Mouse (Mus musculus): ENCODE data around the gene Abi2. TPM values are rescaled to one million over a fixed set of nuclear protein-coding genes. Genes with fewer than 3 reads are reported as not detected.
"Not testable (repeated sequence)": the region's sequence is repeated elsewhere in the genome, so short reads cannot be mapped to it uniquely, and the experiment has no call there.

Gene Abi2
- polyA plus RNA-seq, 1 experiment from 2014 or later: 50.0 TPM

DNA sequence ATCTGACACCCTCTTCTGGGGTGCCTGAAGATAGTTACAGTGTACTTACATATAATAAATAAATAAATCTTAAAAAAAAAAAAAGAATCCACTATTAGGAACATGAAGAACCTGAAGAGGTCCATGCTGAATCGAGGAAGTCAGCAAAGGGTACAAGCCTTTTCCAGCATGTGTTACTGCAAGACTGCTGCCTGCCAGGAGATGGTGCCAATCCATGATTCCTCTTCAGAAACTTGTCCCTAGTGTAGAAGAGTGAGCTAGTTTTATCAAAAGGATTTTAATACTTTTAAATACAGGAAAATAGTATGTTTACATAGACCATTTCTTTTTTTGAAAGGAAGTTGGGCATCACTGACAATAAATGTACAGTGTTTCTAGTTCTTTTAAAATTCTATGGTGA is 14.5 kb downstream of the Abi2 start:
- ATAC-seq (ENCODE audit: low FRiP score): no peak
- Histone ChIP-seq H3K4me2 (no peak overlapping the region), H3K4me1 (ENCODE audit: control insufficient read depth, insufficient read depth, low read length) (peaks cover 5% of the 10 kb centered on the region), H3K4me3 (ENCODE audit: low read depth, low read length) (no peak overlapping the region), H3K36me3 (ENCODE audit: control insufficient read depth, insufficient read depth, low read length) (no peaks in the 10 kb centered on the region), H3K9ac (ENCODE audit: low read length) (no peak overlapping the region), H3K9me3 (ENCODE audit: control insufficient read depth, low read length) (no peaks in the 10 kb centered on the region), H3K27ac (ENCODE audit: low read depth, low read length) (no peak overlapping the region), H3K27me3 (ENCODE audit: control insufficient read depth, insufficient read depth, low read length) (no peaks in the 10 kb centered on the region)
- 96% methylated on average over 1 of the region's 1 CpGs for WGBS
- no peak for DNase-seq (ENCODE audit: low spot score, missing footprints)

DNA sequence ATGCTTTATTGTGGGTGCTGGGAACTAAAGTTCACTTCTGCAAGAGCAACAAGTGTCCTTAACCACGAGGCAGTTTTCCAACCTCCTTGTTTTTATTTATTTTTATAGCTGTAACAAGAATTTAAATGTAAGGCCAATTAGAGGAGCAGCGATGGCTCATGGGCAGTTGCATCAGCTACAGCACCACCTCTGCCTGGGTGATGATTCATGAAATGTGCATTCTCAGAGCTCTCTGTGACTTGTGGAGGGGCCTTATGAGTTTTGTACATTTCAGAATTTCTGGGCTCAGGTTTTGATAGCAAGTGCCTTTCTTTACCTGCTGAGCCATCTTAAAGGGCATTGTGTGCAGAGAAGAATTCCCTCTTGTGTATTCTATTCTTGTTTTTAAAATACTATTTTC is 18.9 kb downstream of the Abi2 start:
- H3K36me3 ChIP-seq (ENCODE audit: control insufficient read depth, insufficient read depth, low read length): no peaks in the 10 kb centered on the region
- WGBS: 97% methylated on average over 2 of the region's 2 CpGs
- ATAC-seq (ENCODE audit: low FRiP score) (no peak), DNase-seq (ENCODE audit: low spot score, missing footprints) (peak; percentile 60)
- no peak overlapping the region for H3K4me2 ChIP-seq
- H3K9ac ChIP-seq (ENCODE audit: low read length): no peak overlapping the region
- H3K4me1 ChIP-seq (ENCODE audit: control insufficient read depth, insufficient read depth, low read length): peaks cover 5% of the 10 kb centered on the region
- no peaks in the 10 kb centered on the region for H3K27me3 ChIP-seq (ENCODE audit: control insufficient read depth, insufficient read depth, low read length)
- no peak overlapping the region for H3K4me3 ChIP-seq (ENCODE audit: low read depth, low read length)
- H3K27ac ChIP-seq (ENCODE audit: low read depth, low read length): no peak overlapping the region
- no peaks in the 10 kb centered on the region for H3K9me3 ChIP-seq (ENCODE audit: control insufficient read depth, low read length)

DNA sequence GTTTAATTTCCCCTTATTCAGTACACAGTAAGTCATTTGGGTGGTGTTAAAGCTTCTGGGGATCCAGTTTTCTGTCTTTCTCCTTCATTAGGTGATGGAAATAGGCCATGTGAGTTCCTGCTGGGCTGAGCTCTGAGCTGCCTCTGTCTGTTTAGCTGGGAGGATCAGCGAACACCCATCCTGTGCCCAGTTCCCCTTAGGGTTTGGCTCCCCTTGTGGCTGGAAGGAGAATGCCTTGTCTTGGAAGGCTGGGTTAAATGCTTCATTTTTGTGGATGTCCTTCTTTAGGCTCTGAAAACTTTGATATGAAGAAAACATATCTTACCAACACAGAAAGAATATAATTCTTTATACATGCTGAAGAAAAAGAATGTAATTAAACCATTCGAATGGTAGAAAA is 19.5 kb downstream of the Abi2 start:
- Histone ChIP-seq H3K27me3 (ENCODE audit: control insufficient read depth, insufficient read depth, low read length) (no peaks in the 10 kb centered on the region), H3K9ac (ENCODE audit: low read length) (no peak overlapping the region), H3K9me3 (ENCODE audit: control insufficient read depth, low read length) (no peaks in the 10 kb centered on the region), H3K36me3 (ENCODE audit: control insufficient read depth, insufficient read depth, low read length) (no peaks in the 10 kb centered on the region), H3K4me2 (no peak overlapping the region), H3K27ac (ENCODE audit: low read depth, low read length) (no peak overlapping the region), H3K4me1 (ENCODE audit: control insufficient read depth, insufficient read depth, low read length) (peaks cover 5% of the 10 kb centered on the region), H3K4me3 (ENCODE audit: low read depth, low read length) (no peak overlapping the region)
- DNase-seq (ENCODE audit: low spot score, missing footprints) (peak; percentile 82), ATAC-seq (ENCODE audit: low FRiP score) (no peak)
- WGBS: 73% methylated on average over 2 of the region's 2 CpGs

DNA sequence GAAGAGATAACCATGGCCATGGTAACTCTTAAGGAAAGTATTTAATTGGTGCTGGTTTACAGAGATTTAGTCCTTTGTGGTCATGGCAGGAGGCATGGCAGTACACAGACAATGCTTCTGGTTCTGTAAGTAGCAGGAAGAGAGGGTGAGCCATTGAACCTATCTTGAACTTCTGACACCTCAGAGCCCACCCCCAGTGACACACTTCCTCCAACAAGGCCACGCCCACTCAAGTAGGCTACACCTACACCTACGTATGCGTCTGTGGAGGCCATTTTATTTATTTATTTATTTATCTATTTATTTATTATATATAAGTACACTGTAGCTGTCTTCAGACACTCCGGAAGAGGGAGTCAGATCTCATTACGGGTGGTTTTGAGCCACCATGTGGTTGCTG is 22.1 kb downstream of the Abi2 start:
- 94% methylated on average over 5 of the region's 5 CpGs for WGBS

DNA sequence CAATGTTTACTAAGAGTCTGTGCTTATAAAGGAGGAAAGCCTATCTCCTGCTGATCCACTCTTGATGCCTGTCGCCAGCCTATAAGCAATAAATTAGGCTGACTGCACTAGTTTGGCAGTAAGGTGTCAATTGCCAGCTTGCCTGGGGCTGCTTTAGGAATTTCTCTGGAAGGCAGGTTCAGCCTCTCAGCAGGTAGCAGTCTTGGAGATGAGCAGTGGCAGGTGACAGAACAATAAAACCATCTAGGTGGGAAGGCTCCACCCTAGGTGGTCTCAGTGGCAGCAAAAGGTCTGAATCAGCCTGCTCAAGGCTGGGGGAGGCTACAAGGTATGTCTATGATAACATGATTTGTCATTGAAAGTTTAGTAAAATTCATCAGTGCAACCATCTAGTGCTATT is 23.1 kb downstream of the Abi2 start:
- DNase-seq (ENCODE audit: low spot score, missing footprints) (no peak), ATAC-seq (ENCODE audit: low FRiP score) (no peak)
- Histone ChIP-seq H3K4me3 (ENCODE audit: low read depth, low read length) (no peak overlapping the region), H3K9me3 (ENCODE audit: control insufficient read depth, low read length) (no peaks in the 10 kb centered on the region), H3K36me3 (ENCODE audit: control insufficient read depth, insufficient read depth, low read length) (no peaks in the 10 kb centered on the region; the same call in 1 of the 2 replicates), H3K4me2 (no peak overlapping the region), H3K4me1 (ENCODE audit: control insufficient read depth, insufficient read depth, low read length) (no peaks in the 10 kb centered on the region), H3K27ac (ENCODE audit: low read depth, low read length) (no peak overlapping the region), H3K27me3 (ENCODE audit: control insufficient read depth, insufficient read depth, low read length) (no peaks in the 10 kb centered on the region), H3K9ac (ENCODE audit: low read length) (no peak overlapping the region)
- WGBS: 12% methylated on average over 1 of the region's 1 CpGs

More for the DNA sequence above, 22.1 kb downstream of the Abi2 start:
- H3K9ac ChIP-seq (ENCODE audit: low read length): no peak overlapping the region
- H3K4me2 ChIP-seq: no peak overlapping the region
- no peak overlapping the region for H3K4me3 ChIP-seq (ENCODE audit: low read depth, low read length)
- H3K9me3 ChIP-seq (ENCODE audit: control insufficient read depth, low read length): no peaks in the 10 kb centered on the region
- peaks cover under 1% of the 10 kb centered on the region for H3K4me1 ChIP-seq (ENCODE audit: control insufficient read depth, insufficient read depth, low read length)
- ATAC-seq (ENCODE audit: low FRiP score) (no peak), DNase-seq (ENCODE audit: low spot score, missing footprints) (no peak)
- no peak overlapping the region for H3K27ac ChIP-seq (ENCODE audit: low read depth, low read length)
- H3K27me3 ChIP-seq (ENCODE audit: control insufficient read depth, insufficient read depth, low read length): no peaks in the 10 kb centered on the region
- no peaks in the 10 kb centered on the region; the same call in 1 of the 2 replicates for H3K36me3 ChIP-seq (ENCODE audit: control insufficient read depth, insufficient read depth, low read length)

DNA sequence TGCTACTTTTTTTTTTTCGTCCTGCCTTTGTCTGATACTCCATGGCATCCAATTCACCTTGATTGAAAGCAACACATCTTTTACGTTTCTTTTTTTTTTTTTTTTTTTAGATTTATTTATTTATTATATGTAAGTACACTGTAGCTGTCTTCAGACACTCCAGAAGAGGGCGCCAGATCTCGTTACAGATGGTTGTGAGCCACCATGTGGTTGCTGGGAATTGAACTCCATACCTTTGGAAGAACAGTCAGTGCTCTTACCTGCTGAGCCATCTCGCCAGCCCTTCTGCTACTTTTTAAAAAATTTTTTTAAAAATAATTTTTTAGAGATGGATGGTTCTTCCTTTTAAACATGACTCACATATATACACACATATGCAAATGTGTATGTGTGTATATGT is 32.0 kb downstream of the Abi2 start:
- not testable (repeated sequence) for H3K9me3 ChIP-seq (ENCODE audit: control insufficient read depth, low read length); ATAC-seq (ENCODE audit: low FRiP score); H3K27me3 ChIP-seq (ENCODE audit: control insufficient read depth, insufficient read depth, low read length); H3K4me1 ChIP-seq (ENCODE audit: control insufficient read depth, insufficient read depth, low read length); H3K27ac ChIP-seq (ENCODE audit: low read depth, low read length); H3K9ac ChIP-seq (ENCODE audit: low read length); DNase-seq (ENCODE audit: low spot score, missing footprints); H3K4me3 ChIP-seq (ENCODE audit: low read depth, low read length); H3K4me2 ChIP-seq; H3K36me3 ChIP-seq (ENCODE audit: control insufficient read depth, insufficient read depth, low read length)
- WGBS: 82% methylated on average over 5 of the region's 5 CpGs

DNA sequence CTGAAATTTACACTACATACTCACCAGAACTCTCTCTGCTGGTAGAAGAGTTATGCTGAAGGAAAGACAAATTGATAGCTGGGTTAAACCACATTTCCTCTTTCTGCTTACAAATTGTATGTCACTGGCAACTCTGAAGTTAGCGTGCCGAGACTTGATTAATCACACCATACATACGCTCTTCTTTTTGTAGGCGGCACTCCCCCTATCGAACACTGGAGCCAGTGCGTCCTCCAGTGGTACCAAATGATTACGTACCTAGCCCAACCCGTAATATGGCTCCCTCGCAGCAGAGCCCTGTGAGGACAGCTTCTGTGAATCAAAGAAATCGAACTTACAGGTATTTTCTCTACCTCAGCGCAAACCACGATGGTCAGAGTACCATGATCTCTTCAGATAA is 37.6 kb downstream of the Abi2 start:
- no peak for ATAC-seq (ENCODE audit: low FRiP score)
- DNase-seq (ENCODE audit: low spot score, missing footprints): no peak
- Histone ChIP-seq H3K36me3 (ENCODE audit: control insufficient read depth, insufficient read depth, low read length) (no peaks in the 10 kb centered on the region; the same call in 1 of the 2 replicates), H3K4me1 (ENCODE audit: control insufficient read depth, insufficient read depth, low read length) (no peaks in the 10 kb centered on the region), H3K9me3 (ENCODE audit: control insufficient read depth, low read length) (no peaks in the 10 kb centered on the region), H3K27ac (ENCODE audit: low read depth, low read length) (no peak overlapping the region), H3K9ac (ENCODE audit: low read length) (no peak overlapping the region), H3K27me3 (ENCODE audit: control insufficient read depth, insufficient read depth, low read length) (no peaks in the 10 kb centered on the region), H3K4me2 (no peak overlapping the region), H3K4me3 (ENCODE audit: low read depth, low read length) (no peak overlapping the region)
- WGBS: 92% methylated on average over 12 of the region's 12 CpGs

DNA sequence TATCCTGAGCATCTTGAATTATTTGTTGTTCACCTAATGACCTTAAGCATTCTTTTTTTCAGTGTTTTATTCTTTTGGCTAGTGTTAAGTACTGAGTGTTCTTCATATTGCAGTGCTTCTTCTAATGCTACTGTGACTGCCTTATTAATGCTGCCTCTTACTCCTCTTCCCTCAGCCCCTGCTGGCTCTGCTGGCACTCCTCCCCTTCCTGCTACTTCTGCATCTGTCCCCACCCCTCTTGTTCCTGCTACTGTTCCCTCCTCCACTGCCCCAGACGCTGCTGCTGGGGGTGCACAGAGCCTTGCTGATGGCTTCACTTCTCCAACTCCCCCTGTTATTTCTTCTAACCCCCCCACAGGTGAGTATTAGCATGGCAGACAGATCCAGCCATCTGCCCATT is 40.5 kb downstream of the Abi2 start:
- Histone ChIP-seq H3K27me3 (ENCODE audit: control insufficient read depth, insufficient read depth, low read length) (no peaks in the 10 kb centered on the region), H3K36me3 (ENCODE audit: control insufficient read depth, insufficient read depth, low read length) (no peaks in the 10 kb centered on the region; the same call in 1 of the 2 replicates), H3K27ac (ENCODE audit: low read depth, low read length) (no peak overlapping the region), H3K9ac (ENCODE audit: low read length) (no peak overlapping the region), H3K4me3 (ENCODE audit: low read depth, low read length) (no peak overlapping the region), H3K9me3 (ENCODE audit: control insufficient read depth, low read length) (no peaks in the 10 kb centered on the region), H3K4me2 (no peak overlapping the region), H3K4me1 (ENCODE audit: control insufficient read depth, insufficient read depth, low read length) (no peaks in the 10 kb centered on the region)
- ATAC-seq (ENCODE audit: low FRiP score) (no peak), DNase-seq (ENCODE audit: low spot score, missing footprints) (no peak)
- 69% methylated on average over 1 of the region's 1 CpGs for WGBS

DNA sequence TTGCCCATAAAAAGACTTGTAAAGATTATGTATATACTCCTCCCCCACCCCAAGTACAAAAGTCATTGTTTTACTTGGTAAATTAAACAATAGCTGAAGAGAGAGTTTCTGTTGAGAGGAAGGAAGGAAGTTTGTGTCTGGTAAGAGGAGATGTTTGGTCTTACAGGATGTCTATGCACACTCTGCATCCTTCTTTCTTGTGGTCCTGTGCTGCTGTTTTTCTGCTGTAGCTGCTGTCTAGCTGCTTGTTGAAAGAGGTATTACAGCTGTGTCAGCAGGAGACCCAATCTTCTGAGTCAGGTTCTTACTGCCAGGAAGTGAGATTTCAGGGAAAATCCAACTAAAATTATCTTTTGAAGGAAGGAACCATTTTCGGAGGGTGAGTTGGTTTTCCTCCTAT is 51.2 kb downstream of the Abi2 start:
- DNase-seq (ENCODE audit: low spot score, missing footprints) (no peak), ATAC-seq (ENCODE audit: low FRiP score) (no peak)
- no peaks in the 10 kb centered on the region for H3K27me3 ChIP-seq (ENCODE audit: control insufficient read depth, insufficient read depth, low read length)
- no peak overlapping the region for H3K27ac ChIP-seq (ENCODE audit: low read depth, low read length)
- no peaks in the 10 kb centered on the region for H3K36me3 ChIP-seq (ENCODE audit: control insufficient read depth, insufficient read depth, low read length)
- H3K4me1 ChIP-seq (ENCODE audit: control insufficient read depth, insufficient read depth, low read length): no peaks in the 10 kb centered on the region
- no peaks in the 10 kb centered on the region for H3K9me3 ChIP-seq (ENCODE audit: control insufficient read depth, low read length)
- H3K9ac ChIP-seq (ENCODE audit: low read length): no peak overlapping the region
- no peak overlapping the region for H3K4me2 ChIP-seq
- 91% methylated on average over 1 of the region's 1 CpGs for WGBS
- no peak overlapping the region for H3K4me3 ChIP-seq (ENCODE audit: low read depth, low read length)

DNA sequence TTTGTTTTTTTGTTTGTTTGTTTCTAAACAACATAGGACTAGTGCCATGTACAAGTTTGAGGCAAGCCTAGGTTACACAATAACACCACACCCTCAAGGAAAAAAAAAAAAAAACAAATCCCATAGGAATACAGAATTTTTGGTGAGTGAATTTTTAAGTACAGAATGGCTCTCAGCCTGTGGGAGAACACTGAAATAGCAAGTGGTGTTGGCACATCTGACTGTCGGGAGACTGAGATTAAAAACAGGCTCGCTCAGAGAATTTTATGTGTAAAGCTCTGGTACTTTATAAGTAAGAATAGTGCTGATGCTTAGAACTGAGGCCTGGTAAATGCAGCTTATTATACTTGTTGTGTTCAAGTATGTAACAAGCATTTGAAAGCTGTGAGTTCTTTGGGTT is 60.1 kb downstream of the Abi2 start:
- no peak for DNase-seq (ENCODE audit: low spot score, missing footprints)

More for the DNA sequence above, 60.1 kb downstream of the Abi2 start:
- H3K9ac ChIP-seq (ENCODE audit: low read length): no peak overlapping the region
- no peaks in the 10 kb centered on the region for H3K4me1 ChIP-seq (ENCODE audit: control insufficient read depth, insufficient read depth, low read length)
- no peaks in the 10 kb centered on the region for H3K9me3 ChIP-seq (ENCODE audit: control insufficient read depth, low read length)
- no peaks in the 10 kb centered on the region for H3K27me3 ChIP-seq (ENCODE audit: control insufficient read depth, insufficient read depth, low read length)
- H3K4me3 ChIP-seq (ENCODE audit: low read depth, low read length): no peak overlapping the region
- ATAC-seq (ENCODE audit: low FRiP score): no peak
- 95% methylated on average over 2 of the region's 2 CpGs for WGBS
- H3K27ac ChIP-seq (ENCODE audit: low read depth, low read length): no peak overlapping the region
- H3K4me2 ChIP-seq: no peak overlapping the region
- peaks cover 7% of the 10 kb centered on the region for H3K36me3 ChIP-seq (ENCODE audit: control insufficient read depth, insufficient read depth, low read length)
